Mouse (Mus musculus) cerebellum, adult (tissue): ENCODE results near the gene Nxph3.

Experiments
- ATAC-seq: cut with Nextera tagmentation; 2 replicates; pipeline ENCODE4 v1.9.2; 2017; ENCODE audit warnings: mild to moderate bottlenecking, moderate library complexity, mixed read lengths; ENCODE audit not compliant: insufficient number of reproducible peaks, low FRiP score, low TSS enrichment

The Nxph3 gene

GRCm38 (mm10) chr11:95495883-95496282, 18.5 kb downstream of the Nxph3 start:
- ATAC-seq: no peak

DNA sequence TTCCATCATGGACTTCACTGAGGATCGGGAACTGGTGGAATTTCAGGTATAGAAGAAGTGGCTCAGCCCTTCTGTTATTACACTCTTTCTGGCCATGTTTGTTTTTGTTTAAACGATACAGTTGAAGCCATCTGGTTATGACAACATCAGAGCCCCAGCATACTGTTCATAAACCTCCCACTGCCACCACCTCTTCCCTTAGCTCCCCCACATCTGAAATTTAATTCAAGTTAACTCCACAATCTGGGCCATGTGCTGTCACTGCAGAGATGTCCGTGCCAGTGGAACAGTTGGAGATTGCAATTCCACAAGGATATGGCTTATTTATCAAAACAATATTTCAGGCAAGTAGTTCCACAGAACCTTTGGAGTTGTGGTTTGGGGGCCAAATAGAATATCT, 20.0 kb downstream of the Nxph3 start:
- no peak for ATAC-seq

DNA sequence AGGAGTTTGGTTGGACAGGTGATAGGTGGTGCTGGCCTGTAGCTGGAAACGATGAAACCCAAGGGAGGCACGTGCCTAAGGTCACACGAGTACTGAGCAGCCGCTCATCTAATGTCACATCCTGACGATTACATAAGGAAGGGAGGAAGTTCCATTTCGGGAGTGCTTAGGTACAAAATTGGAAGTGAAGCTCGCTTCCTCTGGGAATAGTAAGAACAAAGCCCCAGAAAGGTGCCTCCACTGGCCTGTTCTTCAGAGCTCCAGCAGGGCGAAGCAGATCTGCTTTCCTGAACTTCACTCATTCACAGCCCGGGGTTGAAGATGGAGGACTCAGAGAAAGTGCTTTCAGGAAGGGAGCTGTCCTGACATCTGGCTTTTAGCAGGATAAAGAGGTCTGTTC, 20.4 kb downstream of the Nxph3 start:
- no peak for ATAC-seq

DNA sequence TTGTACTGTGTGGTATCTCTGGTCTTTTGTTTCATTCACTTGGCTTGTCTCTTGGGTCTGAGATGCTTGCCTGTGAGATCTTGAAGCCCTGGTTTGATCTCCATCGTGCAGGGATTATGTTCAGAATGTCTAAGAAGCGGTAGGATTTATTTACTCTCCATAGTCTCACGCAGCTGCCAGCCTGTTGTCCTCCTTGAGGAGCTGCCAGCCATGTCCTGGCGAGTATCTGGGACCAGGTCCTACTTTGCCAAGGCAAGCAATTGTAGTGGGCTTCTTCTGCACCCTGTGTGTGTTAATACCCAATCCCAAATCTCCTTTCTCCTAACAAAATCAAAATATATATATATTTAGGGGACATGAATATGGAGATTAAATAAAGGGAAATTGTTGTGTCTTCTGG, 21.4 kb downstream of the Nxph3 start:
- no peak for ATAC-seq

GRCm38 (mm10) chr11:95492256-95492655, 22.1 kb downstream of the Nxph3 start:
- ATAC-seq: no peak

DNA sequence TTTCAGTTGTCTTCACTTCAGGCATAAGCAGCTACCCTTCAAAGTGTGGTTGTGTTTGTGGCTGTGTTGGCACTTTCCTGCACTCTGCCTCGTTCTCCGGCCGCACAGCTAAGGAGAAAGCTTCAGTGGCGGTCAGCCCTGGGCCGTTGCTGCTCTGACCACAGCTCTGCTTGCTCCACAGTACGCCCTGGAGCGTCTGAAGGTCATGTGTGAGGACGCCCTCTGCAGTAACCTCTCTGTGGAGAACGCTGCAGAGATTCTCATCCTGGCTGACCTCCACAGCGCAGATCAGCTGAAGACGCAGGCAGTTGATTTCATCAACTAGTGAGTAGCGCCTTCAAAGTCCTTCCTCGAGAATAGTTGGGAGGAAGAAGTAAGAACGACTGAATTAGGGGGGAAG, 24.3 kb downstream of the Nxph3 start:
- ATAC-seq: no peak

GRCm38 (mm10) chr11:95487237-95487636, 27.1 kb downstream of the Nxph3 start:
- ATAC-seq: no peak

- no peak for ATAC-seq
Observed at GRCm38 (mm10) chr11:95485634-95486033, 28.7 kb downstream of the Nxph3 start.

- ATAC-seq: no peak
Observed at GRCm38 (mm10) chr11:95480662-95481061, 33.7 kb downstream of the Nxph3 start.

DNA sequence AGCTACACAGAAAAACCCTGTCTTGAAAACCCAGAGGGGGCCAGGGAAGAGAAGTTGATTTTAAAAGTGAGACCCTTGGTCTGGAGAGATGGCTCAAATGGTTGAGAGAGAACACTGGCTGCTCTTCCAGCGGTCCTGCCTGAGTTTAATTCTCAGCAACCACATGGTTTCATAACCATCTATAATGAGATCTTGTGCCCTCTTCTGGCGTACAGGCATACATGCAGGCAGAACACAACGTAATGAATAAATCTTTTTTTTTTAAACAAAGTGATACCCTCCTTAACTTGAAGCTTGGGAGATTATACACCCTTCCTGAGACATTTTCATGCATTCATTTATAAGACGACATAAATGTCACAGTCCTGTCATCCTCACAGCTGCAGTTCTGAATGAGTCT, 34.9 kb downstream of the Nxph3 start:
- ATAC-seq: no peak

DNA sequence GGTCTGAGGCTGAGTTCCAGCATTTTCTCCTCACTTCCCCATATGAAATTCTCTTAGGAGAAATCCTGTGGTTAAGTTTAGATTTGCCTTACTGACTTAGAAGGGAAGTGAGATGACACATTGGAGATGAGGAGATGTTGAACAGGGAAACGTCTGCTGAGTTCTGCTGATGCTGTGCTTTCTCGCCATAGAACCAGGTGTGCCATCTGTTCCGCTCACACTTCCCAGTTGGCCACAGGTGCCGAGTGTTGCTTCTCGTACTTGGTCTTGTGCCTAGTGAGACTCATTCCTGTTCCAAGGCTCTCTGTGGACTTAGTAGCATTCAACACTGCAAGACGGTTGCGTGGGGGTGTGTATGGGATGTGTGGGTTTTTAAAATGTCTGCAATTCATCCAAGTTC, 38.0 kb downstream of the Nxph3 start:
- no peak for ATAC-seq

DNA sequence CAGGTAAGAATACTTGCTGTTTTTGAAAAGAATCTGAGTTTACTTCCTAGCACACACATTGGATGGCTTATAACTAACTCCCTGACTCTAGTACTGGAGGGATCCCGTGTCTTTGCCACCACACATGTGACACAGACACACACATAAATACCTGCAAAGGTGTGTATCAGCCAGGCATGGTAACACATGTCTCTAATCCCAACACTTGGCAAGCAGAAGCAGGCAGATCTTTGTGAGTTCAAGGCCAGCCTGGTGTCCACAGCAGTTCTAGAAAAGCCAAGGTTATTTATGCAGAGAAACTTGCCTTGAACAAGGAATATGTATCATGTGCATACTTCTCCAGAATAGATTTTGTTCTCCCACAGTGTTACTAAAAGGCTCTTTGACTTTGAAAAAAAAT, 40.9 kb downstream of the Nxph3 start:
- no peak for ATAC-seq

GRCm38 (mm10) chr11:95472942-95473341, 41.4 kb downstream of the Nxph3 start:
- no peak for ATAC-seq

DNA sequence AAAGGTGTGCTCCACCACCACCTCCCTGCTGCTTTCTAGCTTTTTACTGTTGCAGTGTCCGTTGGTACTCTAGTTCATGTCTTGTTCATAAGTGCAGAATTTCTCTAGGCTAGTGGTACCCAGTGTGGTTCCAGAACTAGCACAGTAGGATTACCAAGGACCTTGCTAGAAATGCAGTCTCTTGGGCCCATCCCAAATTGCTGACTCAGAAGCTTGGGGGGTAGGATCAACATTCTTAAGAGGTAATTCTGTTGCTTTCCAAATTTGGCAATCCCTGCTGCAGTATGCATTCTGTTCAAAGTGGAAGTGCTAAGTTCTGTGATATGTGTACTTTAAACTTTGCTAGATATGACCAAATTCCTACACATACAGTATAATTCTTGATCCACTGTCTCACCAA, 46.6 kb downstream of the Nxph3 start:
- no peak for ATAC-seq

GRCm38 (mm10) chr11:95462168-95462567, 52.2 kb downstream of the Nxph3 start:
- ATAC-seq: no peak

GRCm38 (mm10) chr11:95460872-95461271, 53.5 kb downstream of the Nxph3 start:
- no peak for ATAC-seq
